Mouse (Mus musculus): Measurements from ENCODE around the gene Fam3a. TPM values are rescaled to one million over a fixed set of nuclear protein-coding genes. Genes with fewer than 3 reads are reported as not detected.
"Not testable (repeated sequence)": the region's sequence is repeated elsewhere in the genome, so short reads cannot be mapped to it uniquely, and the experiment has no call there.

Gene Fam3a
- total and polyA plus RNA-seq, 2 experiments from 2014 or later = 29.9 to 31.2 TPM

GRCm38 (mm10) chrX:74388153-74388552 is 4.9 kb downstream of the Fam3a start:
- no peak overlapping the region for H3K27ac ChIP-seq (ENCODE audit: low read depth, low read length)
- H3K9ac ChIP-seq (replicated peaks; ENCODE audit: low read length, poor library complexity, severe bottlenecking) = 0 out of 2 replicates have a peak overlapping the region, but pooled peaks have one; percentile 2
- no peaks in the 10 kb centered on the region for H3K27me3 ChIP-seq (ENCODE audit: insufficient read depth, low read length)
- TF ChIP-seq CTCF (IDR thresholded peaks at IDR 0.05) = no peak
- no peaks in the 10 kb centered on the region for H3K9me3 ChIP-seq (ENCODE audit: low read length)
- no peak for ATAC-seq (ENCODE audit: low FRiP score)
- H3K4me1 ChIP-seq (ENCODE audit: insufficient read depth, low read length) = 0 out of 2 replicates have a peak, but pooled peaks cover 3% of the 10 kb centered on the region
- no peak overlapping the region for H3K4me2 ChIP-seq (ENCODE audit: low read depth, low read length, poor library complexity, severe bottlenecking)
- H3K4me3 ChIP-seq (ENCODE audit: low read depth, low read length) = no peak overlapping the region
- DNase-seq (ENCODE audit: low spot score) = no peak
- no peaks in the 10 kb centered on the region; the same call in 1 of the 2 replicates for H3K36me3 ChIP-seq (ENCODE audit: insufficient read depth, low read length)

DNA sequence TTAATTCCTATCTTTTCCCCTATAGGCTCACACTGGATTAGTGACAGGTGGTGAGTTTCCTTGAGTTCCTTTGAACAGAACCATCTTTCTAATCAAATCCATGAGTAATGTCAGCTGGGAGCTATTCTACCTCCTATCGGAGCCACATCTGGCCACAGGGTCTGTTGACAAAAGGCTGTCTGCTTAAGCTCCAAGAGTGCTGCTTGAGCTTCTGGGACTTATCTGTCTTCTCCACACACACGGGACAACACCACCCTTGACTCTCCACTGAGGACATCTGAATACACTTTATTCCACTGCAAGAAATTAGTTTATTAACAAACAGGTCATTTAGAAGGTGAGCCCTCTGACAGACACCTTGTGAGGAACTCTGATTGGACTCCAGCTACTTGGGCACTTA is 8.6 kb downstream of the Fam3a start:
- no peaks in the 10 kb centered on the region; the same call in 1 of the 2 replicates for H3K36me3 ChIP-seq (ENCODE audit: insufficient read depth, low read length)
- WGBS = 87% methylated on average over 2 of the region's 2 CpGs
- no peak overlapping the region for H3K9ac ChIP-seq (replicated peaks; ENCODE audit: low read length, poor library complexity, severe bottlenecking)
- H3K27ac ChIP-seq (ENCODE audit: low read depth, low read length) = no peak overlapping the region
- no peaks in the 10 kb centered on the region for H3K9me3 ChIP-seq (ENCODE audit: low read length)
- H3K27me3 ChIP-seq (ENCODE audit: insufficient read depth, low read length) = no peaks in the 10 kb centered on the region
- ATAC-seq (ENCODE audit: low FRiP score) (no peak), DNase-seq (ENCODE audit: low spot score) (no peak)
- no peaks in the 10 kb centered on the region for H3K4me1 ChIP-seq (ENCODE audit: insufficient read depth, low read length)
- H3K4me3 ChIP-seq (ENCODE audit: low read depth, low read length) = no peak overlapping the region
- no peak for TF ChIP-seq CTCF (IDR thresholded peaks at IDR 0.05)
- H3K4me2 ChIP-seq (ENCODE audit: low read depth, low read length, poor library complexity, severe bottlenecking) = no peak overlapping the region

DNA sequence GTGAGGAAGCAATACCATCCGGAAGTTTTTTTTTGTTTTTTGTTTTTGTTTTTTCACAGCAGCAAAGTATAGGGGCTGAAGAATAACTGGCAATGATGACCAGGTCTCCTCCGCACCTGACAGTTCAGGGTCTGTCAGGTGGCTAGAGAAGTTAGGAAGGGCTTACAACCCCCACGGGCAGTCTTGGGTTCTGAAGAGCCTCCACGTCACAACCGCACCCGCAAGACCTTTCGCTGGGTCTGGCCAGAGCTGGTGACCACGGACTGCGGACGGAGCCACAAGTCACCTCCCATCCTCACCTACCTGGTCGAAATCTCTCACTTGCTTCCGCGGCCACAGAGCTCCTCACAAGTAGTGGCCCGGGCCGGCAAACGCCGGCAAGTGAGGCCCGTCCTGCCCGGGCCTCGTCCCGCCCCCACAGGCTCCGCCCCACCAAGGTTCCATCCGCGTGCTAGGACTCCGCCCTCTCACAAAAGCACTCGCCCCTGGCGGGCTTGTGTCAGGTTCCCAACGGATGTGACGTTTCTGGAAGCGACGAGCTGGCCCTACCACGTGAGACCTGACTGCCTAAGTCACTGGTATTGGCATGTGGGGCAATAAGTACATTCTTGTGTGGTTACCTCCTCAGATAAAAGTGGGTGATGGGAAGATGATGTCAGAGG is 20.1 kb downstream of the Fam3a start, which contains the start of the genes Ubl4a and Slc10a3:
TSS of gene Ubl4a (minus strand) at position 331 of the 662 bp plus-strand sequence.
TSS of gene Slc10a3 (minus strand) at position 462 of the 662 bp plus-strand sequence.
- Histone ChIP-seq H3K27me3 (ENCODE audit: insufficient read depth, low read length) (no peaks in the 10 kb centered on the region), H3K4me2 (ENCODE audit: low read depth, low read length, poor library complexity, severe bottlenecking) (peak within 1 kb of the TSS; percentile 56), H3K4me3 (ENCODE audit: low read depth, low read length) (peak within 1 kb of the TSS; percentile 40), H3K27ac (ENCODE audit: low read depth, low read length) (peak within 1 kb of the TSS; percentile 43; the same call in 1 of the 2 replicates), H3K36me3 (ENCODE audit: insufficient read depth, low read length) (no peaks in the 10 kb centered on the region), H3K9me3 (ENCODE audit: low read length) (no peaks in the 10 kb centered on the region), H3K9ac (replicated peaks; ENCODE audit: low read length, poor library complexity, severe bottlenecking) (peak within 1 kb of the TSS; percentile 48; the same call in 1 of the 2 replicates), H3K4me1 (ENCODE audit: insufficient read depth, low read length) (no peaks in the 10 kb centered on the region)
- DNase-seq (ENCODE audit: low spot score) = peak; percentile 88
- ATAC-seq (ENCODE audit: low FRiP score) = peak; percentile 90
- TF ChIP-seq CTCF (IDR thresholded peaks at IDR 0.05) = 0 out of 2 replicates have a peak, but pooled peaks have one; percentile 4
- WGBS = 29% methylated on average over 31 of the region's 32 CpGs

- peak overlapping the region; percentile 55 for H3K4me2 ChIP-seq (ENCODE audit: low read depth, low read length, poor library complexity, severe bottlenecking)
- H3K4me3 ChIP-seq (ENCODE audit: low read depth, low read length) = peak overlapping the region; percentile 51
- peaks cover 5% of the 10 kb centered on the region; the same call in 1 of the 2 replicates for H3K4me1 ChIP-seq (ENCODE audit: insufficient read depth, low read length)
- no peaks in the 10 kb centered on the region for H3K27me3 ChIP-seq (ENCODE audit: insufficient read depth, low read length)
- no peaks in the 10 kb centered on the region for H3K36me3 ChIP-seq (ENCODE audit: insufficient read depth, low read length)
- H3K9ac ChIP-seq (replicated peaks; ENCODE audit: low read length, poor library complexity, severe bottlenecking) = peak overlapping the region; percentile 74
- ATAC-seq (ENCODE audit: low FRiP score) (peak; percentile 81), DNase-seq (ENCODE audit: low spot score) (peak; percentile 62)
- TF ChIP-seq CTCF (IDR thresholded peaks at IDR 0.05) = peak; percentile 53
- 22% methylated on average over 47 of the region's 49 CpGs for WGBS
- H3K27ac ChIP-seq (ENCODE audit: low read depth, low read length) = peak overlapping the region; percentile 83
- H3K9me3 ChIP-seq (ENCODE audit: low read length) = no peaks in the 10 kb centered on the region
Observed at GRCm38 (mm10) chrX:74368209-74368909, 24.7 kb downstream of the Fam3a start.

- Histone ChIP-seq H3K4me3 (ENCODE audit: low read depth, low read length) (peak overlapping the region; percentile 51), H3K27ac (ENCODE audit: low read depth, low read length) (peak overlapping the region; percentile 83), H3K4me2 (ENCODE audit: low read depth, low read length, poor library complexity, severe bottlenecking) (peak overlapping the region; percentile 55), H3K4me1 (ENCODE audit: insufficient read depth, low read length) (peaks cover 5% of the 10 kb centered on the region; the same call in 1 of the 2 replicates), H3K27me3 (ENCODE audit: insufficient read depth, low read length) (no peaks in the 10 kb centered on the region), H3K9ac (replicated peaks; ENCODE audit: low read length, poor library complexity, severe bottlenecking) (peak overlapping the region; percentile 74; the same call in 1 of the 2 replicates), H3K36me3 (ENCODE audit: insufficient read depth, low read length) (no peaks in the 10 kb centered on the region), H3K9me3 (ENCODE audit: low read length) (no peaks in the 10 kb centered on the region)
- TF ChIP-seq CTCF (IDR thresholded peaks at IDR 0.05) = no peak
- ATAC-seq (ENCODE audit: low FRiP score) (no peak), DNase-seq (ENCODE audit: low spot score) (no peak)
- WGBS = 70% methylated on average over 10 of the region's 10 CpGs
Observed at GRCm38 (mm10) chrX:74367512-74367911, 25.6 kb downstream of the Fam3a start.

GRCm38 (mm10) chrX:74359171-74359570 is 33.9 kb downstream of the Fam3a start:
- no peak overlapping the region for H3K4me2 ChIP-seq (ENCODE audit: low read depth, low read length, poor library complexity, severe bottlenecking)
- no peak for DNase-seq (ENCODE audit: low spot score)
- no peaks in the 10 kb centered on the region for H3K4me1 ChIP-seq (ENCODE audit: insufficient read depth, low read length)
- H3K36me3 ChIP-seq (ENCODE audit: insufficient read depth, low read length) = no peaks in the 10 kb centered on the region
- no peak for TF ChIP-seq CTCF (IDR thresholded peaks at IDR 0.05)
- no peak overlapping the region for H3K27ac ChIP-seq (ENCODE audit: low read depth, low read length)
- H3K9ac ChIP-seq (replicated peaks; ENCODE audit: low read length, poor library complexity, severe bottlenecking) = no peak overlapping the region
- 59% methylated on average over 11 of the region's 11 CpGs for whole genome bisulfite sequencing
- no peak for ATAC-seq (ENCODE audit: low FRiP score)
- no peaks in the 10 kb centered on the region for H3K9me3 ChIP-seq (ENCODE audit: low read length)
- no peak overlapping the region for H3K4me3 ChIP-seq (ENCODE audit: low read depth, low read length)
- no peaks in the 10 kb centered on the region for H3K27me3 ChIP-seq (ENCODE audit: insufficient read depth, low read length)

DNA sequence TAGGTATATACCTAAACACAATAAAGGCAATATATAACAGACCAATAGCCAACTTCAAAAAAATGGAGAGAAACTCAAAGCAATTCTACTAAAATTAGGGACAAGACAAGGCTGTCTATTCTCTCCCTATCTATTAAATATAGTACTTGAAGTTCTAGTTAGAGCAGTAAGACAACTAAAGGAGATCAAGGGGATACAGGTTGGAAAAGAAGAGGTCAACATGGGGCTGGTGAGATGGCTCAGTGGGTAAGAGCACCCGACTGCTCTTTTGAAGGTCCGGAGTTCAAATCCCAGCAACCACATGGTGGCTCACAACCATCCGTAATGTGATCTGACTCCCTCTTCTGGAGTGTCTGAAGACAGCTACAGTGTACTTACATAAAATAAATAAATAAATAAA is 36.0 kb downstream of the Fam3a start:
- H3K9ac ChIP-seq (replicated peaks; ENCODE audit: low read length, poor library complexity, severe bottlenecking); H3K4me2 ChIP-seq (ENCODE audit: low read depth, low read length, poor library complexity, severe bottlenecking); H3K4me3 ChIP-seq (ENCODE audit: low read depth, low read length); DNase-seq (ENCODE audit: low spot score); H3K27me3 ChIP-seq (ENCODE audit: insufficient read depth, low read length); H3K36me3 ChIP-seq (ENCODE audit: insufficient read depth, low read length); H3K4me1 ChIP-seq (ENCODE audit: insufficient read depth, low read length); ATAC-seq (ENCODE audit: low FRiP score); H3K9me3 ChIP-seq (ENCODE audit: low read length); H3K27ac ChIP-seq (ENCODE audit: low read depth, low read length): not testable (repeated sequence)
- 100% methylated on average over 2 of the region's 3 CpGs for WGBS

All from midbrain, postnatal 0 days (tissue).